Mouse (Mus musculus) myocyte (in vitro differentiated cells): ENCODE measurements around the gene Tap2.

Experiments used
- MAX ChIP-seq: IDR thresholded peaks from one replicate; pipeline ENCODE4 v1.6.1; 2011; ENCODE audit warnings: low read depth, mild to moderate bottlenecking, control low read depth
- MYOG ChIP-seq, 3 experiments: IDR thresholded peaks; one replicate each; pipeline ENCODE4 v1.6.1; 2011; ENCODE audit warnings: control low read depth in 2 of 3, low read depth in 2 of 3, mild to moderate bottlenecking in 2 of 3; ENCODE audit not compliant: insufficient read length in 2 of 3, control insufficient read depth in 1 of 3, insufficient read depth in 1 of 3
- POLR2A ChIP-seq: IDR thresholded peaks from one replicate; pipeline ENCODE4 v1.6.1; 2011; ENCODE audit warnings: low read depth, mild to moderate bottlenecking, control low read depth, moderate library complexity; ENCODE audit not compliant: insufficient read length
- USF1 ChIP-seq: IDR thresholded peaks from one replicate; pipeline ENCODE4 v1.6.1; 2011; ENCODE audit warnings: low read depth, mild to moderate bottlenecking, control low read depth, moderate library complexity

GRCm38 (mm10) chr17:34244656-34245055, 41.3 kb downstream of the Tap2 start:
- no peak for TF ChIP-seq POLR2A
- TF ChIP-seq MAX = no peak
- no peak for TF ChIP-seq USF1
- TF ChIP-seq MYOG (IDR thresholded peaks at IDR 0.05; ENCODE audit: control insufficient read depth in 1 of 3, insufficient read depth in 1 of 3, insufficient read length in 2 of 3, low read depth in 2 of 3) = no peak
